Mouse (Mus musculus): Measurements from ENCODE around the gene Gpm6b.

The Gpm6b gene

GRCm38 (mm10) chrX:166307437-166308222 is 68.9 kb downstream of the Gpm6b start:
- DNase-seq (ENCODE audit: low spot score): no peak

GRCm38 (mm10) chrX:166308798-166309197 is 70.1 kb downstream of the Gpm6b start:
- no peak for DNase-seq (ENCODE audit: low spot score)

DNA sequence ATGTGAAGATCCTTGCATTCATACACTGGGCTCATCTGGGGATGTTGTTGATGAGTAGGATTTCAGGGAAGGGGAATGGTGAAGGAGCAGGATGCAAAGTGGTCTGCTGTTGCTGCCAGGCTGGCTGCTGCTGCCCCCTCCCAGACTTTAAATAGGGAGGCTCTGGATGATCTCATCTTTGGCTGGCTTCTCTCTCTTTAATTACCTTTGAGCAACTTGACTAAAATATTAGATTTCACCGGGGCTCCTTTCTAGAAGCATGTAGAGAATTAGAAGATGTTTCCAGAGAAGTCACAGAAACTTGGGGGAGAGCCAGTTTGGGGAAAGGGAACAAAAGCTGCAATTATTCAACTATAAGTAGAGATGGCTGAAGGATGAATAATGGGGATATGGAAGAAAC is 76.5 kb downstream of the Gpm6b start:
- DNase-seq (ENCODE audit: low spot score): no peak

- no peak for DNase-seq (ENCODE audit: low spot score)
These were observed 78.1 kb downstream of the Gpm6b start for GRCm38 (mm10) chrX:166316552-166317375.

DNA sequence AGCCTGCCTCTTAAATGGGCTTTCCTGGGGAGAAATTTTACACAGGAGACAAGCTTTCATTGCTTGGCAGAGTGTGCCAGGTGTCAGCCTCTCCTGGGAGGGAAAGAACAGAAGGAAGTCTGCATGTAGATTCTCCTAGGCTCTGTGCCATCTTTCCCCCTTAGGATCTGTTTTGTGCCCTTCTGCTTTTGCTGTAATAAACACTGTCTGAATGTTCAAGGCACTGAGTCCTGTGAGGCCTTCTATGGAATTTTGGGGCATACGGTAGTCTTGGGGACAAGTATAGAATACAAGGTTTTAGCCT is 78.6 kb downstream of the Gpm6b start:
- no peak for DNase-seq (ENCODE audit: low spot score)

DNA sequence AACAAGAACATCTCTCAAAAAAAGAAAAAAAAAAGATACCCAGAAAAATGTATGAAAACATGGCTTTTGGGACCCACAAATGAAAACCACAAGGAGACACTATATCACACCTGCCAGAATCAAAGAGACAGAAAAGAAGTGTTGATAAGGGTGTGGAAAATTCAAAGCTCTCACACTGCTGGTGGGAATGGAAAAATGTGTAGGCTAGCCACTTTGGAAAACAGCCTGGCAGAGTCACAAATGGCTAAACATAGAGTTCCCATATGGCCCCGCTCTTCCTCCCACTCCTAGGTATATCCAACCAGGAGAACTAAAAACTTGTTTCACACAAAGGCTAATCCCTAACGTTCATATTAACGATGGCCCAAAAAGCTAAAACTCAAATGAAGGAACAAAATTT is 84.5 kb downstream of the Gpm6b start:
- no peak for DNase-seq (ENCODE audit: low spot score)

- no peak for DNase-seq (ENCODE audit: low spot score)
These were observed 88.9 kb downstream of the Gpm6b start for GRCm38 (mm10) chrX:166327621-166328020.

- DNase-seq (ENCODE audit: low spot score): no peak
These were observed 89.6 kb downstream of the Gpm6b start for GRCm38 (mm10) chrX:166328219-166328901.

DNA sequence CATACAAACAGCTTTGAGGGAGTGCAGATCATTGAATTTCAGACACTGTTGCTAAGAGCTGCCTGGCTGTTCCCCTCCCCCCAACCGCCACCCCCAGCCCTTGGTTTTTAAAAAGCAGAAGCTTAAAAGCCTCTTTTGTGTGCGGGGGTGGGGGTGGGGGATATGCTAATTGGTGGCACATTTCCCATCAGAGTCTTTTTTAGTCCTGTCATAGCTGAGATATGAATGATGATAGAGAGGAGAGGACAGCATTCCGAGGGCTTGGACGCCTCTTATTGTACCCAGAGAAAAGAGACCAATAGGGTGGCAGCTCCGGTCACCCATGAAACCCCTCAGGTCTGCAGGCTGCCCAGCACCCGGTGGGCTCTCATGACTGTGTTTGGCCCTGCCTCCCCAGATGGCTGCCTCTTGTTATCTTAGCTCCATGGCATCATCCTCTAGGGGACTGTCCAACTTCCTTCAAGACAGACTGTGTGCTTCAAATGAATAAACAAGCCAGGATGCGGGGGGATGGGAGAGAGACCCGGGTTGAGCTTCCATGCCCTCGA is 90.3 kb downstream of the Gpm6b start:
- no peak for DNase-seq (ENCODE audit: low spot score)

DNA sequence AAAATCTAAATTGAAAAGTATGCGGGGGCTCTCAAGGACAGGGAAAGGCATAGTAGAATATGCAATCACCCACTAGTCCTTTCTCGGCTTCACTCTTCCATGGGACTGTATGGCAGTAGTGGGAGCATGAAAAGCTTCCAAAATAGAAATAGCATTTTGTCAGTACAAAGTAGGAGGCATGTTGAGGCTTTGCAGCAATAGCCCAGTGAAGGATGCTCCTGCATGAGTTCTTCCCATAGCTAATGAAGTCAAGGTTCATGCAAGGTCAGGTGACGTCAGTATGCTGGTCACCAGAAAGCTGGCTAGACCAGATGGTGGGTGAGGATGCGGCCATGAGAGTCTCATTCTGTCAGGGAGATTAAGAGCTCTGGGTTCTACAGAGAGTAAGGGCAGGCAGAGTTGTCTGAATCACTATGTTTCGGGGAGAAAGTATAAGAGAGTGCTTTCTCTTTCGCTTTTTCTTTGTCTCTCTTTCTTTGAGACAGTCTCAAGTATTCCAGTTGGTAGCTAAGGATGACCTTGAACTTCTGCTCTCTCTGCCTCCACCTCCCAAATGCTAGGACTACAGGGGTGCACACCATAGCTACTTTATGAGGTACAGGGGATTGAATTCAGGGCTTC is 95.9 kb downstream of the Gpm6b start:
- DNase-seq (ENCODE audit: low spot score): no peak

DNA sequence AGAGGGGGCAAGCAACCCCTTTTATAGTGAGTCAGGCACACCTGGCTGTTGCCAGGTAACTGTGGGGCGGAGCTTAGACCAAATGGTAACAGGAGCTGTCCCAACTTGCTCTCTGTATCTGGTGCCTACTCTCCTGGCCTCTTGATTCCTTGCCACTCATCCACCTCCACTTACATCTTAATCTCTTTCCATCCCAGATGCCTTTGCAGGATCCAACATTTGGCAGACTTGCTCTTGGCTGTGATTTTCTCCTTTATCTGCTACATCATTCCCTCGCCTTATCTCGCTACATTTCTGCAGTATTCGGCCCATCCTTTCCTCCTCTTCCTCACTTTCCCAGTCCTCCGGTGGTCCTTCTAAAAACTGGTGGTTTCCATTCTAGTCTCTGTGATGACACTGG is 99.6 kb downstream of the Gpm6b start:
- no peak for DNase-seq (ENCODE audit: low spot score)

DNA sequence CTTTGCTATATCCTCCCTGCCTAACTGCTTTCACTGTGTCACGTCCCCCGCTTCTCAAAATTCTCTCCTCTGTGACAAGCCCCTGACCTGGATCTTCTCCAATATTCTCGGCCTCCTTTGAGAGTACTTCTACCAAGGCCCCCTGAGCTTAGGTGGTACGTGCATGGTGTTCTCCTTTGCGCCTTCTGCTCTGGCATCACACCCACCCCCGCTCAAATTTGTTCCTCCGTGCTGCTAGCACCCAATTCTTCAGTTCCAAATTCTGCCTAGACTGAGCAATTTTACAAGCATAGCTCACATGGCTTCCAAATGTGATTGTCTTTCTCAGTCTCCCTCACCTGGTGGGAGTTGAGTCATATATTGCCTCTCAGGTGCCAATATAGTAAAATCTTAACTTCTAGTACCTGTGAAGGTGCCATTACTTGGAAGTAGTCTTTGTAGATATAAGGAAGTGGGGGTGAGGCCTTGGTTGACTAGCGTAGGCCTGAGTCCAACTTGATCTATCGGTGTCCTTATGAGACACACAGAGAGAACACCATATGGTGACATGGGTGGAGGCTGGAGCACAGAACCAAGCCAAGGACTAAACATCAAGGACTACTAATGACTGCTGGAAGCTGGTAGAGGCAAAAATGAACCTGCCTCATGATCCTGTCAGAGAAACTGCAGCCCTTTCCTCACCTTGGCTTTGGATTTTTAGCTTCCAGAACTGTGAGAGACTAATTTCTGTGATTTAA is 100.2 kb downstream of the Gpm6b start:
- DNase-seq (ENCODE audit: low spot score): no peak

DNA sequence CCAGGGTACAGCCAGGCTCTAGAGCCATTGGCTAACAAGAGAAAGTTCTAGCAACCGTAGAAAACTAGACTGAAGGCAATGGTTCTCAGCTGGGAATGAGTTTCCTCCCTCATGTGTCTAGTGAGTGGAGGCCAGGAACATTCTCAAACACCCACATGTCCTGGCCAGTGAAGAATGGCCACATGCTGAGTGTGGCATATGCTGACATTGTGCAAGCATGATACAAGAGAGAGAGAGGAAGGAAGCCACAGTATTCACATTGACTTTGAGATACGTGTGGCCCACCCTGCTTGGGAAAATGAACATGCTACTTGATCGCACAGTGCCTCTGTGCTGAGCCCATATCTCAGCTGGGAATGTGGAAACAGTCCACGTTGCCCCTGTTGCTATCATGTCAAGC is 101.2 kb downstream of the Gpm6b start:
- DNase-seq (ENCODE audit: low spot score): no peak

- no peak for DNase-seq (ENCODE audit: low spot score)
These were observed 103.1 kb downstream of the Gpm6b start for GRCm38 (mm10) chrX:166341795-166342194.

DNA sequence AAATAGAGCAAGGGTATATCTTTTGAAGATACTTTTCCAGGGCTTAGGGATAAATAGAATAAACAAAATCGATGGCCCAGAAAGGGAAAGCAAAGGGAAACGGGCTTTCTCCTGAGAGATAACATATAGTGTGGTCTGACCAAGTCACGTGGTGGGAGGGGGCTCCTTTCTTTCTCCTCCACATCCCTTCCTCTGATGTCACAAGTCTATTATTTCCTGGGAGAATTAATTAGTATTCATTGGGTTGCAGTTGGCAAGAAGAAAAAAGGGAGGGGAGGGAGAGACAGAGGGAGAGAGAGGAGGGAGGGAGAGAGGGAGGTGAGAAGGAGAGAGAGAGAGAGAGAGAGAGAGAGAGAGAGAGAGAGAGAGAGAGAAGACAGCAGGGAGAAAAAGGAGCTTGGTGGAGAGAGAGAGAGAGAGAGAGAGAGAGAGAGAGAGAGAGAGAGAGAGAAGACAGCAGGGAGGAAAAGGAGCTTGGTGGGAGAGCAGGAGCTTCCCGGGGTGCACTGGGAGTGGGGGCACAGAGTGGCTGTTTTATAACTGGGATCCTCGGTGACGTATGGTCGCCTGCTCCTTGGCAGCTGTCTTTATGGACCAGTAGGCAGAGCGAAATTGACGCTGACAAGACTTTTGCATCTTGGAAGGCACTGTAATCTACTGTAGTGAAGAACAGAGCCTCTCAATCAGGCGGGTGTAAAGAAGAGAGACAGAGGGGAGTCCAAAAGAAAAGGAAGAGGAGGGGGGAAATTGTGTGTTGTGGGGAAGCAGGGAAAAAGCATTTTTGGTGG is 105.7 kb downstream of the Gpm6b start:
- DNase-seq (ENCODE audit: low spot score): no peak

GRCm38 (mm10) chrX:166348086-166348485 is 109.4 kb downstream of the Gpm6b start:
- DNase-seq (ENCODE audit: low spot score): no peak

DNA sequence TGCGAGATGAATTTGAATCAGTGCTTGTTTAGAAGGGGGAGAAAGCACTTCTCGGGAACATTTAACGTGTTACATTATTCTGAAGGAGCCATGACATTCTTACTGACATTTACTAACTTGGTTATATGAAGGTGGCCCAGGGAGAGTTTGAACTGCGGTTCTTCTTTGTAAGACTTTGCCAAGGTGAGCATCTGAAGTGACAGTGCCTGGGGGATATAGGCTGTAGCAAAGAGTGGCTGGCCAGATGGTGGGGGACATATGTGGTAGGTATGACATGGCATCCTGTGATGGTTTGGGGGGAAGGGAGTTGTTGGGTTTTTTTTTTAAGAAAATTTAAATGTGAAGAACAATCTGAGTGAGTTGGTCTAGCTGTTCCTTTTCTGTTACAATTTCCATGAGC is 109.9 kb downstream of the Gpm6b start:
- DNase-seq (ENCODE audit: low spot score): no peak

- DNase-seq (ENCODE audit: low spot score): peak; percentile 9
These were observed 113.1 kb downstream of the Gpm6b start for GRCm38 (mm10) chrX:166351790-166352189.

- DNase-seq (ENCODE audit: low spot score): no peak
These were observed 114.7 kb downstream of the Gpm6b start for GRCm38 (mm10) chrX:166353412-166353811.

DNA sequence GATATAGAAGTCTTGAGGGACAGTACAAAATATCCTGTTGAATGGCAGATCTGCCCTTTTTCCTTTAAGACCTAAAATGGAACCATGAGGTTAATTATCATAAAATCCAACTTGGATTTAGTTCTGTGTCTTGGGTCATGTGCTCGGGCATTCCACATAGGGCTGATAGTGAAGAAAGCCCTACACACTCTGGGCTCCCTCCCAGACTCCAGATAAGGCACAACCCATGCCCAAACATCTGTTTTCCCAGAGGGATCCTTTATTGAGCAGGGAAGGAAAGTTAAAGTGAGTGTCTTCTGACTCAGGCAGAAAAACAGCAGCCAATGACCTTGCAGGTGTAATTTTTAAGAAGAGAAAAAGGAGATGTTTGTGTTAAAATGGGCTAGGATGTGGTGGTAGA is 116.2 kb downstream of the Gpm6b start:
- no peak for DNase-seq (ENCODE audit: low spot score)

DNA sequence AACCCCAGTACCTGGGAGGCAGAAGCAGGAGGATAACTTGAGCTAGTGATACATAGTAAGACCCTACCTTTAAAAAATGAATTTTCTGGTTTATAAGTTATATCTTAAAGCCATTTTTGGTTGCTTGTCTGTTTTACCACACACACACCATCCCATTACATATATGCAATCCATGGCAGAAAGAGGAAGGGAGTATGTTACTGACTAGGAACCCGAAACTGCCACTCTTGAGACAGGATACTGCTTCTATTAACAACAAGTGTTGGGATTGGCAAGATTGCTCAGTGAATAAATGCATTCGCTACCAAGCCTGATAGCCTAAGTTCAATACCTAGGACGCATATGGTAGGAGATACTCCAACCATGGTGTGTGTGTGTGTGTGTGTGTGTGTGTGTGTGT is 117.6 kb downstream of the Gpm6b start:
- no peak for DNase-seq (ENCODE audit: low spot score)

Measured in urinary bladder, postnatal 10 days (tissue).